Mouse (Mus musculus) WW6 (cell line): Measurements from ENCODE around the gene Arel1.
A peak's percentile ranks its signal among the peaks of the same experiment; 100 is the strongest.

Experiments
- DNase-seq: peaks from one replicate; pipeline ENCODE4 v3.0.0-alpha.2; 2013; ENCODE audit warnings: low read depth, low spot score

Arel1 gene

DNA sequence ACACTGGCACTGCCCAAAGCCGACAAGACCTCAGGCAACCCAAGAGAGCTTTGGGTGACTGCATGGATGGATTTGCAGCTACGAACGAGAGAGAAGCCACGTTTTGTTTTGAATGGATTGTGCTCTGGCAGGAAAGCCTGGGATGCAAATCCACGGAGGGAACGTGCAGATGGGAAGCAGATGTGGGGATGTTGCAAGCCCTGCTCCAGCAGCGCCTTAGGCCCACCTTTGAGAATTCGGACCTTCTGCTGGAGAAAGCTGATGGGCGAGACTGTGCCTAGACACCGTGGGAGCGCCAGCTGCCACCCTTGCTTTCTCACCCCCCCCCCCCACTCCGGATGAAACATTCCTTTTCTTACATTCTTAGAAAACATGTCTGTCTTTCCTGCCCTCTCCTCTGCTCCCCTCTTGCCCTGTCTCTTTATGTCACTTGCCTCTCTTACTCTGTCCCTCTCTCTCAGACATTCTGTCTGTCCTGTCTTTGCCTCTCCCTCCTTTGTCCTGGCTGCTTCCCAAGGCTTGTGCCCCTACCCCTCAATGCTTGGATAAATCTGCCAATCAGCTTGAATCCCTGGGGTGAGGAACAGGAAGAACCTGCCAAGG lies 63.6 kb downstream of the Arel1 start:
- no peak for DNase-seq

DNA sequence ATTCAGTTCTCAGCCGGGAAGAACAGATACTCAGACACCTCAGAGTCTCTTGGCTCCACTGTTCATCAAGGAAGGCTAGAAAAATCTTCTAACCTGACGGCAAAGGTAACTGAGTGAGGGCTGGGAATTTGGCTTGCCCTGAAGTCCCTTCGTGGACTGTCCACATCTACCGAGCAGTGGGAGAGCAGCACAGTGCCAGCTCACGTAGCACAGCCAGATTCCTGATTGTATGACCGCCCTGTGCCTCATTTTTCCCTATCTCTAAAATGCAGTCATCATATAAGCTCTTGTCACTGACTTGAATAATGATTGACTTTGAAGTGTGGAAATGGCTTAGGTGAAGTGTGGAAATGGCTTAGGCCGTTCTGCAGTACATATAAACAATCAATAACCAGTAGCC lies 66.3 kb downstream of the Arel1 start:
- no peak for DNase-seq

DNA sequence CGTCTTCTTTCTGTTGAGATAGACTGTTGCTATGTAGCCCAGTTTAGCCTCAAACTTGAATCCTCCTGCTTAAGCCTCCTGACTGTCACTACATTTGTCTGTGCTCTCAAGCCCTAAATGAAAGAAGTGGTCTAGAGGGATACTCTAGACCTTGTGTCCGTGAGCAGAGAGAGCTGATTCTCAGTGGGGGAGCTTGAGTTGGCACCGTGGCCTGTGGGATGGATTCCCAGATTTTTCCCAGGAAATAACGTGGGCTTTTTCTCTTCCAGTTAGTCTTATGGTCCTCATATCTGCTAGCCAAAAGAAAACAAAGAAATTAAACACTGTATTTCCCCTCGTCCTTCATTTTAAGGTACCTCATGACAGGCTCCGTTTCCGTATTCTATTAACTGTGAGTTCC lies 70.4 kb downstream of the Arel1 start:
- DNase-seq: no peak

DNA sequence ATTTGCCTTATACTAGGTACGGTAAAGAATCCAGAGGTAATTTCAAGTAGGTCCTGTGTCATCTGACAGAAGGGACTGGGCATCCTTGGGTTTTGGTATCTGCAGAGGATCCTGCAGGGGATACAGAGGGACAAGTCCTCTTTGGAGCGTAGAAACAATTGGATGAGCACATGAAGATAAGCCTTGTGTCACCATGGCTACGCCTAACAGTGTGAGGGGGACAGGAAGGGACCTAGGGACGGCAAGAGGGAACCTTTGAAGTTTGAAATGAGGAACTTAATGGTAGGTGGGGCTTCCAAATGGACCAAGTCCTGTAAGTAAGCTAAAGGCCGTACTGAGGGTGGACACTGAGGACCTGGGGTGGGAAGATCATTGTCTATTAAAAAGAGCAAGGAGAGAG lies 73.4 kb downstream of the Arel1 start:
- DNase-seq: no peak

DNA sequence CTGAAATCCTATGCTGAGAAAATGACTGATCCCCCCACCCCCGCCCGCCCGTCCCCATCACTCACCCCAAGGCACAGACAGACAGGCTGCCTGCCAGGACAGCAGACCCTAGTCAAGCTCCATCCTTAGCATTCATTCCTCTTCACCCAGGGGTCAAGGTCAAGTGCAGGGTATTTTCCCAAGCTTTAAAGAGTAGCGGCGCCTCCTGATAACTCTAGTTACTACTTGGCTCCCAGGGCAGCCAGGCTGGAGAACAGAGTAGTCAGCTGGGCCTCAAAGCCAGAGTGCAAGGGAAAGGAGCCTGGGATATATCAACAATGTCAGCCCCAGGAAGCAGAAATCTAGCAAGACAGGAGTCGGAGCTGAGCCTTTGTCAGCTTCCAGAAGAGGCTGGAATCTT lies 74.5 kb downstream of the Arel1 start:
- no peak for DNase-seq

DNA sequence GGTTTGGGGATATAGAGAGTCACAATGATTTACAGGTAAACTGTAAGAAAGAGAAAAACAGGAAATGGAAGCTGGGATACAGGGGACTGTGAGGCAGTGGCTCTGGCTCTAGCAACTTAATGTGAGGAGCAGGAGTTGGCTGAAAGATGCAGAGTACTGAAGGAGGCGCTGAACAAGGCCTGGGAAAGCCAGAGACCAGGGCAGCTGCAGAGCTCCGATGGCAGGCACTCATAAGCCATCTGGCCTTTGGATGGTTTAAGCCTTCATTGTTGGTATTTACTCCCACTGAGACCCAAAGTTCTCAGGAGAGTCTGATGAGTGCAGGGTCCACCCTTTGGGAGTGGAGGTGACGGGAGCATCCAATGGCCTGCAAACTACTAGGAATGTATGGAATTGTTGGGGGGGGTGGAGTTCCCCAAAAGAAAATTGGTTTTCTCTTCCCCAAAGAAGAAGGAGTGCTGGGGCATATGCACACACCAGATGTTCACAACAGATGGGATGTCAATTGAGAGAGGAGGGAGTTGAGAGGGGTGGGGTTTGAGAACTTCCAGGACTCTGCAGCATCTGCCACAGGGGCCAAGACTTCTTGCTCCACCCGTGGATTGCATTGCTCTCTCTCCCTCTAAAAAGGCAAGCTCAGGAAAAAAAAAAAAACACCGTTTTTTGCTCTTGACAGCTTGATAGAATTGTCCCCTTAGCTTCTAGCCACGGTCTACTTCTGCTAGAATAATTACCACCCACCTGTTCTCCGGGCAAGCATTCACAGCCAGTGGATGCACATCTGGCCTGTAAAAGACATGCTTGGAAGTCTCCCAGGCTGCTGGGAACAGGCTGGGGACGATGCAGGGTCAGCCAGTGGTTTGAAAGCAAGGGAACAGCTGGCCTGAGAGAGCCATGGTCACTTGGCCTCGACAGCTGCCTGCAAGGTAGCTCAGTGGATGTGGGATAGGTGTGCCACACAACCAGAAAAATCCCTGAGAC lies 76.8 kb downstream of the Arel1 start:
- DNase-seq: no peak

DNA sequence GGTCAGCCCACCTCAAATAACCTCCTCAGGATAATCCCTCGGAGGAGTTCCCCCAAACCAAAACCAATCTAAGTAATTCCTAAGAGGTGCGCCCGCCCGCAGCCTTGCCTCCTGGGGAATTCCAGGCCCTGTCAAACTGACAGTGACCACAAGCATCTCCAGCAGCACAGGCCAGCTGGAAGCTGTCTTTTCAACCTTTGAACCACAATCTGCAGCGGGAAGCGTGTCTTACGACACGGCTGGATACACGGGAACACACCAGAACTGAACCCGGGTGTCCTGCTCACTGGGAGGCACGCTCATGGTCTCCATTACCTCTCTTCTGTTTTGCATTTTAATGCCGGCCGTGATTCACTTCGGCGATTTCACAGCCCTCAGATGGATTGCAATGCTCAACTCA lies 80.4 kb downstream of the Arel1 start:
- no peak for DNase-seq

DNA sequence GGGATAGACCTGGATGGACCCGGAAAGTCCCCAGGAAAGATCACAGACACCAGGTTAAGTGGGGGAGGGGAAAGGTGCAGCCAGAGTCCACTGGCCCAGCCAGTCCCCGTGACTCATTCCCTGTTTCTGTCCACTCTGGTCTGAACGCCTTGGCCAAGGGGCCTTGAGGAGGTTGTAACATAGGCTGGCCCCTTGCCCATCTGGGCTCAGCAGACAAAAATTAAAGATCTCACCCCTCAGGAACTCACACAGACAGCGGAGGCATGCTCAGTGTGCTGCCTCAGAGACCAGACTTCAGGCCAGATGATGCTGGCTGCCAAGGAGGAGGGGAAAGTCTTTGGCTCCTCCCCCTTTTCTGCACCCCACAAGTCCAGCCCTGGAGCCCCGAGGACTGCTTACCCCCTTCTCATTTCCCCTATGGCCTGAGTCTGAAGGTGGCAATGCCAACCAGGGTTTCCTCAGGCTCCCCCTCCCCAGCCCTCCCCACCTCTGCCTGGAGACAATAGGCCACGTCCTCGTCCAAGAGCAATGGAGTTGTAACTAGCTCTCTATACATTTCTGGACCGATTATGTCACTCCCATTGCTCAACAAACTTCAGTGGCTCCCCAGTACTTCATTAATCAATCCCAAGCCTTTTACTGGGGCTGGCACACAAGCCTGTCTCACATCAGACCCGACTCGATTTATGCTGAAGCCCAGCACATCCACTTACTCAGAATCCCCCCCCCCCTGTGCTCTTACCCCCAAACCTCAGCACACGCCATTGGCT lies 85.4 kb downstream of the Arel1 start:
- no peak for DNase-seq

DNA sequence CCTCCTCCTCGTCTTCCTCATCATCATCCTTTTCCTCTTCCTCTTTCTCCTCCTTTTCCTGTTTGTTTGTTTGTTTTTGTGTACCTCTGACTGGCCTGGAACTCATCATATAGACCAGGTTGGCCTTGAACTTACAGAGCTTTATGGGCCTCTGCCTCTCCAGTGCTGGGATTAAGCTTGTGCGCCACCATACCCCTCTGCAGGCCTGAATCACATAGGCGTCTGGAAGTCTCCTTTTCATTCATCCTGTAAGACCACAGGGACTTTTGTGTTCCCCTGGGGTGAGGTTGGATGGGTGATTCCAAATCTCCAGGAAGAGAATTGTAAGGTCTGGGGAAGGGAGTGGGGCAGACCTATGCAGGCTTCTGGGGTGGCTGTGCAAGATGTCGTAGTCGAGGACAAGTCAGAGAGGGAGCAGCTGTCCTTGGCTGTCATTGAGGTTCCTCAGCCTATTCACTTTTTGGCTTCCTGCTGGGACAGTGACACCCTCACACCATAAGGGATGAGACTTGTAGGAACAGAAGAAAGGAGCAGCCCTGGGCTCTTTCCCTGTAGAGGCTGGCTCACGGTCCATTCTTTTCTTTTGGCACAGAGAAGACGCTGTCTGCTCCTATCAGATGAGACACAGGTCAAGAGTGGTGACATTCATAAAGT lies 86.2 kb downstream of the Arel1 start:
- DNase-seq: no peak

DNA sequence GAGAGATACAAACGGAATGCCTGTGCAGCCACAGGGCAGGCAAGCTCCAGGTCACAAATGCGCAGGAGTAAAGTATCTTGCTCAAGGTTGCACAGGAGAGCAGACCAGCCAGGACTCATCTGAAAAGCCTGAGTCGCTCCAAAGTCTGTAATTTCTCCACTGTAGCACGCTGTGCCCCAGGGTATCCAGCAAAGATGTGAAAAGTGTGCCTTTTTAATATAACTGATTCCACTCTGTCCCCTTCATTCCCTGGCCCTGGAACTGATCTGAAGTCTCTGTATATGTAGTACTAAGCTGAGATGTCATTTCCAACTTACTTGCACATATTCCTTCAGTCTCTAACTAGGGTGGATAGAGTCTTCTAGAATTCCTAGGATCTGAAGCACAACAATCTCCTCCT lies 87.9 kb downstream of the Arel1 start:
- DNase-seq: no peak

DNA sequence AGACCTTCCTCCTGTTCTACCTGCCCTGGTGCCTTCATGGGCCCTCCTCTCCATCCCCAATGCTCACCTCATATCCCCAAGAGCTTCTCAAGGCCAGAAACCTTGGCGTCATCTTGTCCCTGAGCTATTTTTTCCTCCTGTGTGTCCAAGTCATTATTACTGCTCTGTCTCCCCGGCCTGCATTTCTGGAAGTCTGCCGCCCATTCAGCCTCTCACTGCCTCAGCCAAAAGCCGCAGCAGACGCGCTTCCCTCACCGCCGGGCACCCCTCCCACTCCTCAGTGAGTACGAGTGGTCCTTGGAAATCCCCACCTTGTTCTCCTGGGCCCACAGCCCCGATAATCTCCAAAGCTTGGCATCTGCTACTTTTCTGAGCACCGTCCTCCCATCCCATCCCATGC lies 90.6 kb downstream of the Arel1 start:
- DNase-seq: no peak

DNA sequence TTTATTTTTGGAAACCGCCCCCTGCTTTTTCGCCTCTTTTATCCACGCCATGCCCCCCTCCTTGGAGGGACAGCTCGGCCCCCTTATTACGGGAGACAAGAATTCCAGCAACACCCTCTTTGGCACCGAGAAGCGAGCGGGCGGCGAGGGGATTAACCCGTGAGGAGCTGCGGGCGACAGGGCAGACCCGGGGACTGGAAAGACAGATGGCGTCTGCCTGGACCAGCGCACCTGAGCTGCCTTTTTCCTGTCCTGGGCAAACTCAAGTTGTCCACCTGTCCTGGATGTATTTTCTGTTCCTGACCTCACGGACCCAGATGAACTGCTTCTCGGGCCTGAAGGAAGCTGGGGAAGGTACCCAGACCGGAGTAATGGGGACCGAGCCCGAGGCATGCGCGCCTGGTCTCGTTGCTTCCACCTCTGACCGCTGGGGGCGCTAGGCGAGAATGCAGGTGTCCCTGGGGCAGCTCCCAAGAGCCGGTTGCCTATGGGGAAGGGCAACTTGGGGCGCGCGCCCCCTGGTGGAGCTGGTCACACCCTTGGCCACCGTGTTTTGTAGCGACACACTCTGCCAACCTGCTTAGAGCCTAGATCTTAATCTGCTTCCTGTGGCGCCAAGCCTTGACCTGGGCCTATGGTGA lies 94.1 kb downstream of the Arel1 start, which contains the start of gene Ltbp2:
Gene Ltbp2 (minus strand): TSS at position 52 of the 641 bp plus-strand sequence.
- peak; percentile 86 for DNase-seq

DNA sequence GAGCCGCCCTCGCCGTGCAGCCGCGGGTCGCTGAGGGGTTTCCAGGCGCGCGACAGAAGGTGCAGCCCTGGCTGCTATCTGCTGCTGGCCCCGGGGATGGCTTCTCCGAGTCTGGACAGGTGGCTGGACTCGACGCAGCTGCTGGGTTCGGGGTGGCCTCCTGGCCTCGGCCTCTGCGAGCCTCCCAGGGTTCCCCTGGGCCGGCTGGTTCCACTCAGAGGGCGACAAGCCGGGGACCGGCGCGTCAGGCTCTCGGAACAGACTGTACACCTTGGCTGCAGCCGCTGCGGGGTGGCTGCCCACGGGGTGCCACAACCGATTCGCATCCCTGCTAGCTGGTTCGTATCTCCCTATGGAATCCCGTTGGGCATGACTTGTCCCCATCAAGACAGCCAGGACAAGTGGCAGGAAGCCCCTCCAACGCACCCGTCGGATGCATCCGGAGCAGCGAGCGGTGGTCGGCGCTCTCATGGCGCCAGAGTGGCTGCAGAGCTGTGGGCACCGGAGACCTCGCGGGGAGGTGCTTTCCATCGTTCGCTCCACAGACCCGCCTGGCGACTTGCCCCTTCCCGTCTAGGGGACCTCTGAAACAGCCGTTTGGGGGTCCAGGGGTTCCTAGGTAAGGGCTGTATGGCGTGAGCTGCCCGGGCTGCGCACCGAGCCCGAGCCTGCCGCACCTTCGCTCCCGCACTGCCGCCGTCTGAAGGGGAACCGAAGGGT lies 94.8 kb downstream of the Arel1 start:
- DNase-seq: peak; percentile 36

DNA sequence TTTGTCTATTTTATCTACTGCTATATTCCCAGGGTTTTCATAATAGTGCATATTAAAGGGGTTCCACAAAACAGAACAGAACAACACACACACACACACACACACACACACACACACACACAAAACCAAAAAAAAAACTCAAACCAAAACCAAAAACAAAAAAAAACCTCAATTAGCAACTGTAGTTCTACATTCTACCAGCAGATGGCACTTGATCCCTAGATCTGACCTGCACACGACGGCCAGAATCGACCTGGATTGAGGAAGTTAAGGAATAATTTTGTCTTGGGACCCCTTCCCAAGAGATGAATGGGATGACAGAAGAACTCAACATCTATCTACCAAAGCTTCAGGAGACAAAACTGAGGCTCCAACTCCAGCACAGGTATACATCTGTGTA lies 97.3 kb downstream of the Arel1 start:
- no peak for DNase-seq

DNA sequence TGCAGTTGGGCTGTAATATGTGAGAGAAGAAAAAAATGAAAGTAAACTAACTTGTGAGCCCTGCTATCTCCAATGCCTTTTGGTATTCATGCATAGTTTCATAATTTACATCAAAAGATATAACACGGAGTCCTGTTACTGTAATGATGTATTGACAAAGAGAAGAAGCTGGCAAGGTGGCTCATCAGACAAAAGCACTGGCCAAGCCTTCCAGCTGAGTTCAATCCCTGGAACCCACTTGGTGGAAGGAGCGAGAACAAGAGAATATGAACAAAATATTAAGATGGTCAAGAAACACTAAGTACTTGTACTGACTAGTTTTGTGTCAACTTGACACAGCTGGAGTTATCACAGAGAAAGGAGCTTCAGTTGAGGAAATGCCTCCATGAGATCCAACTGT lies 98.4 kb downstream of the Arel1 start:
- DNase-seq: no peak
